Mouse (Mus musculus): Measurements from ENCODE around the gene Ccdc124. TPM values are rescaled to one million over a fixed set of nuclear protein-coding genes. Genes with fewer than 3 reads are reported as not detected.
A peak's percentile ranks its signal among the peaks of the same experiment; 100 is the strongest.
"Not testable (repeated sequence)": the region's sequence is repeated elsewhere in the genome, so short reads cannot be mapped to it uniquely, and the experiment has no call there.

The Ccdc124 gene
- total RNA-seq, 2 experiments from 2014 or later: 45.2 to 49.4 TPM

DNA sequence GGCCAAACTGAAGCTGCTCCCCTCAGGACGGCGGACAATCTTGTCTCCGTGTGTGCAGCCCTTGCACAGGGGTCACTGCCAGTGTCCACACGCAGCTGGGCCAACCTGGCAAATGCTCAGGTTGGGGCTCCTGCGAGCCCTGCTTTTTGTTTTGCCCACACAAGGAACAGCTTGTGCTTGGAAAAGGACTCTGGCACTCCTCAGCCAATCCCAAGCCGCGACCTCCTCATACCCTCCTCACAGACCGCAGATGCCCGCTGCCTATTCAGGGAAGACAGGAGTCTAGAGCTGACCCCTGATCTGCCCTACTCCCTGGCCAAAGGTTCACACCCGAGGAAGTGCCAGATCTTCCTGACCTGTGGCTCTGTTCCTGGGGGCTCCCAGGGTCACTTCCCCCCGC is 41.4 kb downstream of the Ccdc124 start:
- no peak for DNase-seq
- intact Hi-C loops (cut with DNase I): no loop called here

GRCm38 (mm10) chr8:70831517-70831916 is 42.2 kb downstream of the Ccdc124 start:
- intact Hi-C loops (cut with DNase I): no loop called here
- no peak for DNase-seq

GRCm38 (mm10) chr8:70827796-70828195 is 45.9 kb downstream of the Ccdc124 start:
- intact Hi-C loops (cut with DNase I): no loop called here
- DNase-seq: no peak

DNA sequence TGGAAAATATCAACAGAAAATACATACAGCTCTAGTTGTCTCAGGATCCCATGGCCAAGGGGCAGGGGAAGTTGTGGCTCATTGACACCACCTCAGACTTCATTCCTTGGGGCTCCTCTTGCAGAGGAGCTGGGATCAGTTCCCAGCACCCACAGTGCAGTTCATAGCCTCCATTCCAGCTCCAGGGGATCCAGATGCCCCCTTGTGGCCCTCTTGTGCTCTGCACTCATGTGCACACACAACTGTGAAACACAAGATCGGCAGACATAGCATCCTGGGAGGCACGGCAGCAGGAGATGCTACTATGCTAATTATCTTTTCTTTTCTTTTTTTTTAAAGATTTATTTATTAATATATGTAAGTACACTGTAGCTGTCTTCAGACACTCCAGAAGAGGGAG is 46.7 kb downstream of the Ccdc124 start:
- intact Hi-C loops (cut with DNase I): no loop called here
- DNase-seq: no peak

DNA sequence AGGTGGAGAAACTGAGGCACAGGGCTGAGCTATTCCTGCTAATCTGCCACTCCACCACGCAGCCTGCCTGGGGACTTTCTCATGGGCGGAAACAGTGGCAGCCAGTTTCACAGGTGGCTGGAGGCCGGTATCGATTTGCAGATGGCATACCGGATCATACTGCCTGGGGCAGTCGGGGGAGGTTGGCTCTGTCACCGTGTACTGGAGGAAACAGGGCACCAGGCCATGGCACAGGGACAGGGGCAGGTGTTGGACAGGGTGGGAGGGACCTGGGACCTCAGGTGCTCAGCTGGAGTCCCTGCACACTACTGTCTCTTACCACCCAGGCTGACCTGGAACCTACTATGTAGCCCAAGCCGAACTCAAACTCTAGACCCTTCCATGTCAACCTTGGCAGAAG is 47.9 kb downstream of the Ccdc124 start:
- DNase-seq: no peak
- intact Hi-C loops (cut with DNase I): no loop called here

GRCm38 (mm10) chr8:70823802-70824201 is 49.9 kb downstream of the Ccdc124 start:
- intact Hi-C loops (cut with DNase I): loop anchor here (5.0 kb wide), 1 partner anchor 102 kb away; the partner anchor contains the start of gene Pde4c
- DNase-seq: no peak

GRCm38 (mm10) chr8:70822594-70822993 is 51.1 kb downstream of the Ccdc124 start:
- intact Hi-C loops (cut with DNase I): loop anchor here (5.0 kb wide), 1 partner anchor 100 kb away; the partner anchor contains the start of gene Pde4c
- not testable (repeated sequence) for DNase-seq

DNA sequence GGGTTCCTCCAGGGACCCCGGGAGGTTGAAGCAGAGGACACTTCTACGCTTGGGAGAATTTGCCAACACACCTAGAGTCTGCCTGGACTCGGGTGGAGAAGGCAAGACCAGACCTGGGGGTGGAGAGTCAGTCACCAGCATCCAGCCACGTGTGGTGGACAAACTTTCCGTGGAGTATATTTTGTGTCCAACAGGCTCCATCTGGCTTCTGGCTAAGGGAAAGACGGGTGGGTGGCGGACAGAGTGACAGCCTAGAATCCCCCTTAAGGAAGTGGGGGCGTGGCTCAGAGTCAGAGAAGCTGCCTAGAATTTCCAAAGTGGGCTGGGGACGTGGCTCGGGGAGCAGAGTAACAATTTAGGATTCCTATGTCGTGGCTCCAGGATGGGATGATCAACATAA is 51.7 kb downstream of the Ccdc124 start:
- no peak for DNase-seq
- intact Hi-C loops (cut with DNase I): loop anchor here (1.0 to 5.0 kb wide), 4 partner anchors 19 to 100 kb away; partner anchors contain the start of gene Pde4c

GRCm38 (mm10) chr8:70821399-70821962 is 52.3 kb downstream of the Ccdc124 start:
- intact Hi-C loops (cut with DNase I): loop anchor here (1.0 to 5.0 kb wide), 4 partner anchors 20 to 99 kb away; partner anchors contain the start of gene Pde4c
- peak; percentile 81 to 85 for DNase-seq

DNA sequence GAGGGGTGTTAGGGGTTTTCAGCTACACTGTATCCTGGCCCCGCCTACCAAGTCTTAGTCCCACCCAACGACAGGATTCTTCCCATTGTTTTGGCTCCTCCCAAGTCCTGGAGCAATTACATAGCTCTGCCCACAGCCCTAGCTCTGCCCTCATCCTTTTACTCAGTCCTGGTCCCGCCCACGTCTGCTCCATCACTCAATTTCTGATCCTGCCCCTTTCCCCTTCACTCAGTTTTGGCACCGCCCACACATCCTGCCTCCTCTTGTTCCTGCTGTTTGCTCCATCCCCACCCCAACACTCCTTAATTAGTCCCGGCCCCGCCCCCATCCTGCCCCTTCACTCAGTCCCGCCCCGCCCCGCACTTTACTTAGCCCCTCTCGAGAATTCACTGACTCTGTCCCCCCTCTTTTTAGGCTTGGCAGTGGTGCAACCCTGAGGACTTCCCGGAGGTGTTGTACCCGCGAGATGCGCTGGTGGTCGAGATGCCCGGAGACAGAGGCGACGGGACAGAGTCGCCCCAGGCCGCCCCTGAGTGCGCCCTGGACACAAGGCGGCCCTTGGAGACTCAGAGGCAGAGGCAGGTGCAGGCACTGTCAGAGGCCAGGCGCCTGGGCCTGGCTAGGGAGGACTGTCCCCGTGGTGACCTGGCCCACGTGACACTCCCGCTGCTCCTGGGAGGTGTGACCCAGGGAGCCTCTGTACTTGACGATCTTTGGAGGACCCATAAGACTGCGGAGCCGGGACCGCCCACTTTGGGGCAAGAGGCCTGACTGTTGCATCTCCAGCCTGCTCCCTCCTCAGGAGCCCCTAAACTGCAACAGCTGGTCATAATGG is 53.4 kb downstream of the Ccdc124 start:
- peak; percentile 50 to 63 for DNase-seq
- intact Hi-C loops (cut with DNase I): loop anchor here (2.0 to 5.0 kb wide), 3 partner anchors 46 to 98 kb away; partner anchors contain the start of gene Pde4c

Small RNA genes lying within 50 kb of the gene (microRNA-seq; reads per million reads assigned to microRNA genes)
- 0 reads per million in 2 experiments for gene Mir7067 (ENCODE audit: borderline number of aligned reads in 2 of 2)

Other genes starting within 250 kb of the Ccdc124 start
- gene Gdf15, start 241.5 kb downstream of the Ccdc124 start, total RNA-seq (2021): 1 to 10 TPM in 1 of 2 experiments, under 1 TPM in 1; 0.22 to 1.6 TPM
- 10 to 100 TPM; 39.6 to 44.9 TPM for gene Pgpep1, start 213.5 kb downstream of the Ccdc124 start, total RNA-seq (2021)
- 10 to 100 TPM; 64.0 to 66.8 TPM for gene Lsm4, start 200.7 kb downstream of the Ccdc124 start, total RNA-seq (2021)
- 100 to 1,000 TPM; 124 to 138 TPM for gene Jund, start 175.0 kb downstream of the Ccdc124 start, total RNA-seq (2021)
- gene Iqcn, start 170.5 kb downstream of the Ccdc124 start, total RNA-seq (2021): under 1 TPM in 1 of 2 experiments, not detected in 1; 0.06 TPM
- not detected for gene Gm3336, start 155.4 kb downstream of the Ccdc124 start, total RNA-seq (2021)
- gene Pde4c, start 150.2 kb downstream of the Ccdc124 start, total RNA-seq (2021): 1 to 10 TPM; 2.0 to 3.7 TPM
- gene Rab3a, start 119.3 kb downstream of the Ccdc124 start, total RNA-seq (2021): 10 to 100 TPM; 45.0 to 49.3 TPM
- 10 to 100 TPM; 28.0 to 30.8 TPM for gene Mpv17l2, start 113.0 kb downstream of the Ccdc124 start, total RNA-seq (2021)
- gene Pik3r2, start 97.2 kb downstream of the Ccdc124 start, total RNA-seq (2021): 10 to 100 TPM; 23.6 to 24.5 TPM
- gene Mast3, start 68.9 kb downstream of the Ccdc124 start, total RNA-seq (2021): 1 to 10 TPM; 6.4 to 8.9 TPM
- not detected for gene Il12rb1, start 65.5 kb downstream of the Ccdc124 start, total RNA-seq (2021)
- gene Arrdc2, start 34.2 kb downstream of the Ccdc124 start, total RNA-seq (2021): 10 to 100 TPM; 11.3 to 11.4 TPM
- gene Kcnn1, start 10.7 kb downstream of the Ccdc124 start, total RNA-seq (2021): 10 to 100 TPM; 10.4 to 13.6 TPM
- not detected for gene Slc5a5, start 18.8 kb upstream of the Ccdc124 start, total RNA-seq (2021)
- 100 to 1,000 TPM; 895 to 990 TPM for gene Rpl18a, start 23.5 kb upstream of the Ccdc124 start, total RNA-seq (2021)
- 10 to 100 TPM; 18.1 to 20.3 TPM for gene Map1s, start 32.0 kb upstream of the Ccdc124 start, total RNA-seq (2021)

All from heart, postnatal 36 days (tissue).